Mouse (Mus musculus) liver, adult 2 months (tissue): ENCODE results near the gene Ngef.

Source experiments
- CTCF ChIP-seq: fragments of 200-500 bp; IDR thresholded peaks from 2 replicates; pipeline ENCODE4 v1.5.1; 2011; ENCODE audit warnings: low read depth, low read length, control low read depth
- POLR2A ChIP-seq: fragments of 200-500 bp; IDR thresholded peaks from 2 replicates; pipeline ENCODE4 v1.6.1; 2011; ENCODE audit warnings: low read length, control low read depth; ENCODE audit not compliant: insufficient read depth; ENCODE audit errors: extremely low read depth

GRCm38 (mm10) chr1:87493542-87493941, 80.1 kb downstream of the Ngef start:
- no peak for TF ChIP-seq CTCF
- no peak for TF ChIP-seq POLR2A
